18 mouse cellular contexts compared by ENCODE assay signal in the genomic region with DNA sequence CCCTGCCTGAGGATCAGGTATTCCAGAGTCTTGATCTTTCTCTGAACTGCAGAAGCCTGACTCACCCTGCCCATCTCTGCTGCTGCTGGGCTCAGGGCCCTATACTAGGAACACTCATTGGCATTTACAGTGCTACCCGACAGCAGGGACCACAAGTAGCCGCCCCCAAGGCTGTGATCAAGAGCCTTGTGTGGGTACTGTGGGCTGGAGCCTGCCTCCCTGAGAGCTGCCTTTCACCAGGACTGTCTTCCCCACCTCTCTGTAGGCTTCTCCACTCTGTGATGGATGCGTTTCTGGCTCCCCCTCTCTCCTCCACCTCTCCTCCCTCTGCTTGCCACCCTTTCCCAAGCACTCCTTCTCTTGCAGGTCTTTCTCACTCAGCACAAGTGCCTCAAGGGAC. TPM values are rescaled to one million over a fixed set of nuclear protein-coding genes. Genes with fewer than 3 reads are reported as not detected.
DNase-seq lines count a peak whose midpoint lies in the region; ATAC-seq lines count a peak whose summit lies in the region.
"Had no signal": no experiment of that assay in that cellular context is flagged by ENCODE, and none has a peak within 500 bp of the region (broad histone marks: within the 10 kb centered on the region; RNA-seq: fewer than 3 reads in every experiment).

No protein-coding gene starts in this region.

- no peaks in the 10 kb centered on the region for H3K9me3 ChIP-seq in liver, embryonic 15.5 days (replicated peaks)
- no peaks in the 10 kb centered on the region for H3K9me3 ChIP-seq in liver, embryonic 12.5 days (replicated peaks)
- H3K9me3 ChIP-seq: embryonic facial prominence, embryonic 10.5 days; embryonic facial prominence, embryonic 12.5 days; forebrain, embryonic 13.5 days; forebrain, embryonic 15.5 days had no signal

- peaks cover 24% of the 10 kb centered on the region for H3K27me3 ChIP-seq in liver, embryonic 15.5 days
- peaks cover 21% of the 10 kb centered on the region for H3K27me3 ChIP-seq in liver, embryonic 12.5 days (replicated peaks)
- H3K27me3 ChIP-seq: embryonic facial prominence, embryonic 12.5 days; forebrain, embryonic 15.5 days had no signal

- no peak for ATAC-seq in liver, embryonic 15.5 days (ENCODE audit: insufficient read depth)
- ATAC-seq in liver, embryonic 12.5 days: no peak
- ATAC-seq: forebrain, embryonic 13.5 days; forebrain, embryonic 15.5 days had no signal

- peaks cover 24% of the 10 kb centered on the region for H3K4me1 ChIP-seq in liver, embryonic 15.5 days (replicated peaks)
- H3K4me1 ChIP-seq in liver, embryonic 12.5 days: peaks cover 22% of the 10 kb centered on the region
- H3K4me1 ChIP-seq: embryonic facial prominence, embryonic 12.5 days had no signal

- peak overlapping the region; percentile 24; the same call in 1 of the 2 replicates for H3K27ac ChIP-seq in liver, embryonic 15.5 days (replicated peaks)
- no peak overlapping the region for H3K27ac ChIP-seq in liver, embryonic 12.5 days
- H3K27ac ChIP-seq: embryonic facial prominence, embryonic 10.5 days; embryonic facial prominence, embryonic 12.5 days; forebrain, embryonic 13.5 days; forebrain, embryonic 15.5 days had no signal

- H3K4me2 ChIP-seq in liver, embryonic 15.5 days: no peak overlapping the region
- no peak overlapping the region for H3K4me2 ChIP-seq in liver, embryonic 12.5 days
- H3K4me2 ChIP-seq: embryonic facial prominence, embryonic 12.5 days; forebrain, embryonic 13.5 days; forebrain, embryonic 15.5 days had no signal

- peak; percentile 41 to 44 for DNase-seq in frontal cortex, postnatal 36 days (ENCODE audit: low spot score in 2 of 2)
- DNase-seq in frontal cortex, postnatal 10 days (ENCODE audit: low spot score in 2 of 2): no peak
- peak; percentile 66 for DNase-seq in brain, adult 2 months (ENCODE audit: low read depth, low spot score)
- no peak for DNase-seq in spleen, postnatal 36 days (ENCODE audit: low spot score in 2 of 2)
- DNase-seq: adrenal gland, adult 2 months; adrenal gland, postnatal 10 days; adrenal gland, postnatal 25 days; cerebellum, adult 11-12 months; cerebellum, adult 2 months; cerebellum, adult 9-10 months; cerebellum, postnatal 10 days; cerebellum, postnatal 25 days had no signal

- WGBS in liver, embryonic 15.5 days (ENCODE audit: insufficient replicate concordance): 57% methylated on average over 3 of the region's 3 CpGs
- WGBS in liver, embryonic 12.5 days (ENCODE audit: insufficient replicate concordance): 67% methylated on average over 3 of the region's 3 CpGs

- no peak overlapping the region for H3K9ac ChIP-seq in liver, embryonic 15.5 days
- no peak overlapping the region for H3K9ac ChIP-seq in liver, embryonic 12.5 days
- H3K9ac ChIP-seq: embryonic facial prominence, embryonic 12.5 days; forebrain, embryonic 13.5 days; forebrain, embryonic 15.5 days had no signal

- no peak overlapping the region for H3K4me3 ChIP-seq in liver, embryonic 15.5 days (replicated peaks)
- no peak overlapping the region for H3K4me3 ChIP-seq in liver, embryonic 12.5 days
- H3K4me3 ChIP-seq: embryonic facial prominence, embryonic 10.5 days; embryonic facial prominence, embryonic 12.5 days; forebrain, embryonic 13.5 days; forebrain, embryonic 15.5 days had no signal

- H3K36me3 ChIP-seq in liver, embryonic 15.5 days (replicated peaks): no peaks in the 10 kb centered on the region
- H3K36me3 ChIP-seq in liver, embryonic 12.5 days: no peaks in the 10 kb centered on the region
- H3K36me3 ChIP-seq: embryonic facial prominence, embryonic 10.5 days; embryonic facial prominence, embryonic 12.5 days; forebrain, embryonic 15.5 days had no signal

RNA-seq across cellular contexts. Expression of a gene that starts 12.9 kb away (rescaled TPM):
- polyA plus RNA-seq in liver, embryonic 15.5 days (2015; fragmentation: Nextera tagmentation; extraction: Ambion mirVana): 69.7 and 71.6 TPM in 2 replicates
- polyA plus RNA-seq in liver, embryonic 12.5 days (2016; fragmentation: Nextera tagmentation; extraction: Ambion mirVana): 46.4 and 47.7 TPM in 2 replicates

Comparison
In these comparisons a context has a peak if more than half of its experiments do, and no peak if none do; other contexts are left out.
1. DNase-seq: peak in frontal cortex, postnatal 36 days (2 of 2) and brain, adult 2 months (single experiment); none in frontal cortex, postnatal 10 days (0 of 2) and spleen, postnatal 36 days (0 of 2).